Mouse (Mus musculus) midbrain, embryonic 16.5 days (tissue): Measurements from ENCODE around the gene Cplx1. TPM values are rescaled to one million over a fixed set of nuclear protein-coding genes. Genes with fewer than 3 reads are reported as not detected.

Source experiments
- ATAC-seq: fragments of 200-750 bp; cut with Nextera tagmentation; 2 replicates; pipeline ENCODE4 v1.8.0; 2017; ENCODE audit warnings: moderate TSS enrichment
- H3K27ac ChIP-seq: fragments of 300-500 bp; sonication (generic); 2 replicates; pipeline ENCODE4 v1.5.1; 2014; ENCODE audit warnings: mild to moderate bottlenecking, low read length, mixed read lengths
- H3K27me3 ChIP-seq: fragments of 300-500 bp; sonication (generic); 2 replicates; pipeline ENCODE4 v1.6.1; 2014; ENCODE audit warnings: low read depth, low read length, mixed read lengths; ENCODE audit not compliant: control insufficient read depth, insufficient read depth
- H3K36me3 ChIP-seq: fragments of 300-500 bp; sonication (generic); 2 replicates; pipeline ENCODE4 v1.6.1; 2014; ENCODE audit warnings: mild to moderate bottlenecking, low read length, moderate library complexity, mixed read lengths; ENCODE audit not compliant: control insufficient read depth, insufficient read depth
- H3K4me1 ChIP-seq: fragments of 300-500 bp; sonication (generic); 2 replicates; pipeline ENCODE4 v1.6.1; 2014; ENCODE audit warnings: mild to moderate bottlenecking, low read length, mixed read lengths; ENCODE audit not compliant: control insufficient read depth, insufficient read depth
- H3K4me2 ChIP-seq: fragments of 300-500 bp; sonication (generic); 2 replicates; pipeline ENCODE4 v1.6.1; 2014; ENCODE audit warnings: mild to moderate bottlenecking, low read length, mixed read lengths
- H3K4me3 ChIP-seq: fragments of 300-500 bp; sonication (generic); 2 replicates; pipeline ENCODE4 v1.5.1; 2014; ENCODE audit warnings: low read depth, mild to moderate bottlenecking, low read length, moderate library complexity, mixed read lengths
- H3K9ac ChIP-seq: fragments of 300-500 bp; sonication (generic); 2 replicates; pipeline ENCODE4 v1.6.1; 2014; ENCODE audit warnings: low read depth, low read length, mixed read lengths
- H3K9me3 ChIP-seq: fragments of 300-500 bp; sonication (generic); replicated peaks from 2 replicates; pipeline ENCODE4 v1.6.1; 2014; ENCODE audit warnings: mild to moderate bottlenecking, low read length, mixed read lengths; ENCODE audit not compliant: control insufficient read depth, poor library complexity, severe bottlenecking
- WGBS: fragments of 180-500 bp; shearing (Covaris S2); extraction: QIAGEN DNeasy Blood & Tissue Kit; methylation state at CpG from one replicate; pipeline ENCODE4 v1.1.7; 2014; 5-methylcytosine and 5-hydroxymethylcytosine counted together
- polyA plus RNA-seq: library from polyadenylated mRNA; unstranded; fragments of >200 nt; fragmentation: Nextera tagmentation; extraction: Ambion mirVana; gene quantifications from 2 replicates; pipeline ENCODE4 v1.2.1, GENCODE M21; 2015

Gene Cplx1
- polyA plus RNA-seq, 1 experiment from 2014 or later: 88.6 TPM

- no peak for ATAC-seq
- H3K9me3 ChIP-seq: no peaks in the 10 kb centered on the region
- H3K27me3 ChIP-seq: no peaks in the 10 kb centered on the region
- H3K27ac ChIP-seq: no peak overlapping the region
- WGBS: 98% methylated on average over 2 of the region's 2 CpGs
- H3K4me3 ChIP-seq: no peak overlapping the region
- H3K4me1 ChIP-seq: no peaks in the 10 kb centered on the region
- H3K4me2 ChIP-seq: no peak overlapping the region
- H3K9ac ChIP-seq: no peak overlapping the region
- H3K36me3 ChIP-seq: peaks cover 31% of the 10 kb centered on the region
These were observed 64.6 kb downstream of the Cplx1 start for GRCm38 (mm10) chr5:108485239-108485638.

GRCm38 (mm10) chr5:108483006-108483405 lies 66.8 kb downstream of the Cplx1 start:
- no peaks in the 10 kb centered on the region for H3K27me3 ChIP-seq
- no peaks in the 10 kb centered on the region for H3K9me3 ChIP-seq
- H3K27ac ChIP-seq: no peak overlapping the region
- H3K4me2 ChIP-seq: no peak overlapping the region
- no peak overlapping the region for H3K4me3 ChIP-seq
- no peaks in the 10 kb centered on the region for H3K4me1 ChIP-seq
- ATAC-seq: no peak
- WGBS: 91% methylated on average over 6 of the region's 6 CpGs
- H3K36me3 ChIP-seq: peaks cover 20% of the 10 kb centered on the region
- no peak overlapping the region for H3K9ac ChIP-seq

- H3K27ac ChIP-seq: no peak overlapping the region
These were observed 73.8 kb downstream of the Cplx1 start for GRCm38 (mm10) chr5:108475977-108476376.

GRCm38 (mm10) chr5:108473737-108474136 lies 76.1 kb downstream of the Cplx1 start:
- H3K27me3 ChIP-seq: no peaks in the 10 kb centered on the region
- H3K9me3 ChIP-seq: no peaks in the 10 kb centered on the region
- H3K9ac ChIP-seq: no peak overlapping the region
- H3K4me1 ChIP-seq: no peaks in the 10 kb centered on the region; the same call in 1 of the 2 replicates
- no peak overlapping the region for H3K27ac ChIP-seq
- 90% methylated on average over 4 of the region's 4 CpGs for WGBS
- no peak for ATAC-seq
- H3K4me2 ChIP-seq: no peak overlapping the region
- H3K4me3 ChIP-seq: no peak overlapping the region
- H3K36me3 ChIP-seq: peaks cover 32% of the 10 kb centered on the region

More at GRCm38 (mm10) chr5:108475977-108476376, 73.8 kb downstream of the Cplx1 start:
- H3K4me3 ChIP-seq: no peak overlapping the region
- ATAC-seq: no peak
- H3K36me3 ChIP-seq: peaks cover 35% of the 10 kb centered on the region
- H3K27me3 ChIP-seq: no peaks in the 10 kb centered on the region
- no peak overlapping the region for H3K4me2 ChIP-seq
- 87% methylated on average over 3 of the region's 3 CpGs for WGBS
- H3K9me3 ChIP-seq: no peaks in the 10 kb centered on the region
- H3K4me1 ChIP-seq: no peaks in the 10 kb centered on the region
- H3K9ac ChIP-seq: no peak overlapping the region

DNA sequence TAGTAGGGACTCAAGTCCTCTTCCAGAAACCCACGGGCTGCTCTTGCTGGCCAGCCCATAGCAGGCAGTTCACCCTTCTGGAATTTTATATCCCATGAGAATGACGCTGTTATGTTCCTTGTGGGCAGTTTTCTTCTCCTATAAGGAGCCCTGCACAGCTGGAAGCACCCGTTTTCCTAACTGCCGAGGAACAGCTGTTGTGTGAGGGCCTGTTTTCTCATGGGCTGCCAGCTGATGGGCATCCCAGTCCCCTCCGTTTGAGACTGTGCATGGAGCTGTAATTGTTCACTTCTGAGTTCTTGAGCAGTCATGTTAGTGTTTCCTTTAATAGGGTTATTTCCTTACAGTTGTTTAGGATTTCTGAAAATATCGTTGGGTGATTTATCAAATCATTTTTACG lies 80.2 kb downstream of the Cplx1 start:
- H3K27ac ChIP-seq: no peak overlapping the region
- H3K4me3 ChIP-seq: no peak overlapping the region
- H3K9me3 ChIP-seq: no peaks in the 10 kb centered on the region
- H3K36me3 ChIP-seq: peaks cover 10% of the 10 kb centered on the region
- H3K9ac ChIP-seq: no peak overlapping the region
- peaks cover 18% of the 10 kb centered on the region for H3K4me1 ChIP-seq
- no peaks in the 10 kb centered on the region for H3K27me3 ChIP-seq
- no peak overlapping the region for H3K4me2 ChIP-seq
- no peak for ATAC-seq
- 80% methylated on average over 7 of the region's 7 CpGs for WGBS

Other genes with a start within 250 kb of the Cplx1 start
- gene Pigg, start 237.4 kb downstream of the Cplx1 start, polyA plus RNA-seq: 5.5 and 6.6 TPM in 2 replicates
- 2.2 and 2.6 TPM in 2 replicates for gene Gm42517, start 182.1 kb downstream of the Cplx1 start, polyA plus RNA-seq
- 0.30 and 0.57 TPM in 2 replicates for gene Pde6b, start 161.6 kb downstream of the Cplx1 start, polyA plus RNA-seq
- 350 and 353 TPM in 2 replicates for gene Atp5k, start 115.6 kb downstream of the Cplx1 start, polyA plus RNA-seq
- gene Mfsd7a, start 101.1 kb downstream of the Cplx1 start, polyA plus RNA-seq: 0.14 and 0.21 TPM in 2 replicates
- 25.7 and 27.5 TPM in 2 replicates for gene Pcgf3, start 88.8 kb downstream of the Cplx1 start, polyA plus RNA-seq
- 55.9 and 57.4 TPM in 2 replicates for gene Gak, start 79.7 kb upstream of the Cplx1 start, polyA plus RNA-seq
- 22.0 and 25.1 TPM in 2 replicates for gene Tmem175, start 79.7 kb upstream of the Cplx1 start, polyA plus RNA-seq
- 13.1 and 14.4 TPM in 2 replicates for gene Idua, start 110.3 kb upstream of the Cplx1 start, polyA plus RNA-seq
- gene Dgkq, start 119.6 kb upstream of the Cplx1 start, polyA plus RNA-seq: 33.0 and 36.9 TPM in 2 replicates
- gene Slc26a1, start 125.5 kb upstream of the Cplx1 start, polyA plus RNA-seq: 4.3 and 4.4 TPM in 2 replicates
- 3.3 and 3.5 TPM in 2 replicates for gene Fgfrl1, start 142.4 kb upstream of the Cplx1 start, polyA plus RNA-seq
- not detected in 2 replicates for gene Rnf212, start 225.0 kb upstream of the Cplx1 start, polyA plus RNA-seq
- gene Tmed11, start 245.3 kb upstream of the Cplx1 start, polyA plus RNA-seq: not detected in 2 replicates